Mouse (Mus musculus) bone marrow macrophage, adult 2 months (primary cell): ENCODE measurements around the gene Pms2. TPM values are rescaled to one million over a fixed set of nuclear protein-coding genes. Genes with fewer than 3 reads are reported as not detected.

Source experiments
- H3K27ac ChIP-seq: 2 replicates; pipeline ENCODE4 v1.5.1; 2012; ENCODE audit warnings: low read depth, low read length; ENCODE audit not compliant: insufficient read depth
- H3K4me1 ChIP-seq: 2 replicates; pipeline ENCODE4 v1.6.1; 2012; ENCODE audit warnings: low read length; ENCODE audit not compliant: control insufficient read depth, insufficient read depth
- H3K4me3 ChIP-seq: 2 replicates; pipeline ENCODE4 v1.5.1; 2012; ENCODE audit warnings: mild to moderate bottlenecking, low read length, moderate library complexity; ENCODE audit not compliant: insufficient read depth
- CTCF ChIP-seq: IDR thresholded peaks from 2 replicates; pipeline ENCODE4 v1.5.1; 2012; ENCODE audit warnings: low read depth, mild to moderate bottlenecking, low read length, moderate library complexity
- POLR2A ChIP-seq: IDR thresholded peaks from 2 replicates; pipeline ENCODE4 v1.6.1; 2012; ENCODE audit warnings: mild to moderate bottlenecking, low read depth, low read length, borderline replicate concordance
- polyA plus RNA-seq: library from polyadenylated mRNA; stranded (reverse); fragments of >200 nt; gene quantifications from 2 replicates; pipeline ENCODE4 v1.2.4, GENCODE M21; 2012; ENCODE audit not compliant: missing spikeins, insufficient read depth, insufficient read length

Gene Pms2
- polyA plus RNA-seq, 1 experiment: 7.9 TPM

DNA sequence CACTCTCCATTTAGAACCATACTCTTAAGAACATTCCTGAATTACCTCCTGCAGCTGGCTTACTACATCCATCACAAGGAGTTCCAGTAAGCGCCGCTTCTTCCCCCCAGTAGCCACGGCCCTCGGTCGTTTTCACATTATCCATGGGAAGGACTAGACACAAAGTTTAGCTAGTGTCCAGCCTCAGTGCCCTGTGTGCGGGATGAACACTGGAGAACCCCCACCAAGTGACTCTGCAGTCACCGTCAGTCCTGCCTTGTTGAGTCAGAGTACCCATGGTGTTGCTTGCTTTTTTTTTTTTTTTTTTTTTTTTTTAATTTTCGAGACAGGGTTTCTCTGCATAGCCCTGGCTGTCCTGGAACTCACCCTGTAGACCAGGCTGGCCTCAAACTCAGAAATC, 51.4 kb downstream of the Pms2 start:
- Histone ChIP-seq H3K4me3 (no peak overlapping the region), H3K4me1 (no peaks in the 10 kb centered on the region), H3K27ac (no peak overlapping the region)
- no peak for TF ChIP-seq POLR2A
- no peak for TF ChIP-seq CTCF

DNA sequence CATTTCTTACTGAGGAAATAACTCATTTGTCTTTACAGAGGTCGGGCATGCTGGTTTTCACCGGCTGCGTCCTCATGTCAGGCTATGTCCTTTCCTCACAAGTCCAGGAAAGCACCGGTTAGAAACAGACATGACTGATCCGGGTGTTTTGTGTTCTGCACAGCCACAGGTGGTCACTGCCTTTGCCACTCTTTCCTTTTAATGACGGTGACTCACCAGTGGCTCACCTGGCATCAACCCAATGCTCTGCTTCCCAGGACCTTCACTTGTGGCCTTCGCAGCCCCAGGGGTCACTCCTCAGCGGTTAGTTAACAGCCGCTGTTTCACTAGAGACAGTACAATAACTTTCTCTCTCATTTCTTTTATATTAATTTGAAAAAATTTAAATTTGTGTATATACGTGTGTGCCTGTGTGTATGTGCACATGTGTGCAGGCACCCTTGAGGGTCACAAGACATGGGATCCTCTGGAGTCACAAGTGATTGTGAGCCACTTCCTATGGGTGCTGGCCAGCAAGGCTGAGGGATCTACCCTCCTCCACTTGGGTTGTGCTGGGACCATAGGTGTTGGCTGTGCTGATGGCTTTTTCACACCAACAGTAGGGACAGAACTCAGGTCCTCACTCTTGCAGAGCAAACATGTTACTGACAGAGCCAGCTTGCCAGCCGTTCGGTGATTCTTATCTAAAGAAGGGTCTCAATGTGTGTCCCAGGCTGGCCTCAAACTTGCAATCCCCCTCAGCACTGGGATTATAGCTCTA, 56.0 kb downstream of the Pms2 start:
- Histone ChIP-seq H3K4me1 (no peaks in the 10 kb centered on the region), H3K4me3 (no peak overlapping the region)

GRCm38 (mm10) chr5:143966671-143967070, 56.9 kb downstream of the Pms2 start:
- H3K4me3 ChIP-seq: no peak overlapping the region
- TF ChIP-seq CTCF: no peak
- TF ChIP-seq POLR2A: no peak

More for the DNA sequence above, 56.0 kb downstream of the Pms2 start:
- no peak for TF ChIP-seq CTCF
- no peak for TF ChIP-seq POLR2A
- no peak overlapping the region for H3K27ac ChIP-seq

DNA sequence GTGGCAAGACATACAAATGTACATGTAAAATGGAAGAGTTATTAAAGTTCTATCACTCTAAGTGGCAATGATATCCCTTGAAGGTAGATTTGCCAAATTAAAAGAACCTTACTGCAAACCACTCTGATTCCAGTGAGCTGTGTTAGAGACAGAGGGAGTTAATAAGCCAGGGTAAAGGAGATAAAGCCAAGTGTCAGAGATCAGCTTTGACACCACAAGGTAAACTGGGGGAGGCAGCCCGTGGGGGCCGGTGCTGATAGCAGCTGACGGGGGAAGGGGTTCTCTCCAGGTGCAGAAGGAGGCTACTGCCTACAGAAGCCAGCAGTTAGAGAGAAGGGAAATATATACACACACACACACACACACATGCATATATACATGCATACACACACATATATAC, 62.9 kb downstream of the Pms2 start:
- Histone ChIP-seq H3K27ac (no peak overlapping the region), H3K4me1 (no peaks in the 10 kb centered on the region), H3K4me3 (no peak overlapping the region)
- TF ChIP-seq CTCF (no peak), POLR2A (no peak)

More at GRCm38 (mm10) chr5:143966671-143967070, 56.9 kb downstream of the Pms2 start:
- H3K27ac ChIP-seq: no peak overlapping the region
- no peaks in the 10 kb centered on the region for H3K4me1 ChIP-seq

GRCm38 (mm10) chr5:143974931-143975630, 65.3 kb downstream of the Pms2 start:
- H3K4me1 ChIP-seq: no peaks in the 10 kb centered on the region
- no peak overlapping the region for H3K27ac ChIP-seq
- no peak overlapping the region for H3K4me3 ChIP-seq
- TF ChIP-seq CTCF: peak; percentile 68; the same call in 1 of the 2 replicates
- no peak for TF ChIP-seq POLR2A

GRCm38 (mm10) chr5:143975631-143975933, 65.8 kb downstream of the Pms2 start:
- TF ChIP-seq POLR2A: no peak
- TF ChIP-seq CTCF: no peak
- no peak overlapping the region for H3K4me3 ChIP-seq
- no peak overlapping the region for H3K27ac ChIP-seq
- H3K4me1 ChIP-seq: no peaks in the 10 kb centered on the region

DNA sequence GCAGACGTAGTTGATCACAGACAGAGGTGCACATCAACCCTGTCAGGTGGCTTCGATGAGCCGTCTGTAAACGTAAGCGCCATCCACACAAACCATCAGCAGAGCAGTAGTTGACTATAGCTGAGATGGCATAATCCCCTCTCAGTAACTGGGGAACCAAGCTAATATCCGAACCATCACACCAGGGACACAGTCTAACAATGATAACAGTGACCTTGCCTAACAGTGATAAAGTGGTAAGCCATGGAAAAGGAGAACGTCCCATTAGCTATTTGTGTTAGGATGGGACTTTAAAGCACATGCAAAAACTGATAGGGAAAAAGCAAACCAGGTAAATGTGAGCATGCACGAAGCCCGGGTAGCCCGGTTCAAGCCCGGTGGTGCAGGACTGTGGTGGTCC, 66.5 kb downstream of the Pms2 start:
- TF ChIP-seq POLR2A: no peak
- TF ChIP-seq CTCF: no peak
- H3K4me3 ChIP-seq: no peak overlapping the region
- H3K4me1 ChIP-seq: no peaks in the 10 kb centered on the region
- H3K27ac ChIP-seq: no peak overlapping the region

- no peak overlapping the region for H3K27ac ChIP-seq
- no peaks in the 10 kb centered on the region for H3K4me1 ChIP-seq
- no peak overlapping the region for H3K4me3 ChIP-seq
- TF ChIP-seq CTCF: no peak
These were observed 67.1 kb downstream of the Pms2 start for GRCm38 (mm10) chr5:143976726-143977431.

GRCm38 (mm10) chr5:143980858-143981257, 71.1 kb downstream of the Pms2 start:
- Histone ChIP-seq H3K4me1 (no peaks in the 10 kb centered on the region), H3K27ac (no peak overlapping the region), H3K4me3 (no peak overlapping the region)
- TF ChIP-seq POLR2A (no peak), CTCF (no peak)

GRCm38 (mm10) chr5:143982361-143982760, 72.6 kb downstream of the Pms2 start:
- no peaks in the 10 kb centered on the region for H3K4me1 ChIP-seq
- TF ChIP-seq CTCF (no peak), POLR2A (no peak)
- no peak overlapping the region for H3K4me3 ChIP-seq

More at GRCm38 (mm10) chr5:143982361-143982760, 72.6 kb downstream of the Pms2 start:
- no peak overlapping the region for H3K27ac ChIP-seq

Other genes starting within 250 kb of the Pms2 start
- 5.1 and 6.9 TPM in 2 replicates for gene Usp42, start 177.7 kb upstream of the Pms2 start, polyA plus RNA-seq
- gene Eif2ak1, start 92.2 kb upstream of the Pms2 start, polyA plus RNA-seq: 46.6 and 47.6 TPM in 2 replicates
- gene Ankrd61, start 12.3 kb upstream of the Pms2 start, polyA plus RNA-seq: not detected in 2 replicates
- 14.4 and 16.0 TPM in 2 replicates for gene Aimp2, start 117 bp upstream of the Pms2 start, polyA plus RNA-seq
- gene Gm42421, start 18.2 kb downstream of the Pms2 start, polyA plus RNA-seq: 2.4 TPM in 1 of 2 replicates, not detected in the other
- gene Rsph10b, start 23.1 kb downstream of the Pms2 start, polyA plus RNA-seq: not detected in 2 replicates
- 65.0 and 71.9 TPM in 2 replicates for gene Ccz1, start 104.9 kb downstream of the Pms2 start, polyA plus RNA-seq
- gene Ocm, start 116.7 kb downstream of the Pms2 start, polyA plus RNA-seq: not detected in 2 replicates
- 2.9 and 3.8 TPM in 2 replicates for gene Lmtk2, start 190.5 kb downstream of the Pms2 start, polyA plus RNA-seq